ENCODE assay signal across 21 mouse cellular contexts in the genomic region with DNA sequence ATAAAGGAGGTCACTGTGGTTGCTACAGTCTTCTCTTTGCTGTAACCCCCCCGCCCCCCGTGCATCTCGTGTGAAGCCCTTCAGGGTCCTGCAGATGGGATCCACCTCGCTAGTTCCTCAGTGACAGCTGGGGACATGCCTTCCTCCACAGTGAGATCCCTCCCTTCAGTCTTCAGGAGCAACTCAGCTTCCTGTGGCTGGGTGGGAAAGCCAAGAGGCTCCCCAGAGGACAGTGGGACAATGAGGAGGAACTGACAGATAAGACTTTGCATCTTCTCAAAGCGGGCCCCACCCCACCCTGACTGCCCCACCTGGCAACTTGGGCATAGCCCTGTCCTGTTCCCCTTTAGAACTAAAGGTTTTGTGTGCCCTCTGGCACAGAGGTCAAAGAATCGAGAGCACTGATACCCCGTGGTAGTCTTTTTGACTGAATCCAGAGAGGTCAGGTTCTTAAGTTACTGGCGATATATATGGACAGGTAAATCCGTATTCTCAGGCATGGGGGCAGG. TPM values are rescaled to one million over a fixed set of nuclear protein-coding genes. Genes with fewer than 3 reads are reported as not detected.
DNase-seq lines count a peak whose midpoint lies in the region; ATAC-seq and TF ChIP-seq lines count a peak whose summit lies in the region.
"Had no signal": no experiment of that assay in that cellular context is flagged by ENCODE, and none has a peak within 500 bp of the region (broad histone marks: within the 10 kb centered on the region; RNA-seq: fewer than 3 reads in every experiment).

No protein-coding gene starts in this region.

- whole genome bisulfite sequencing in kidney, adult 2 months: 57% methylated on average over 9 of the region's 9 CpGs
- WGBS in spleen, adult 2 months: 42% methylated on average over 9 of the region's 9 CpGs
- WGBS in stomach, postnatal 0 days: 65% methylated on average over 9 of the region's 9 CpGs

- ATAC-seq in stomach, postnatal 0 days (ENCODE audit: low FRiP score, low TSS enrichment): no peak
- ATAC-seq: hindbrain, postnatal 0 days had no signal

- H3K4me1 ChIP-seq in kidney, adult 2 months (ENCODE audit: control insufficient read depth, insufficient read depth, low read length): no peaks in the 10 kb centered on the region; the same call in 1 of the 2 replicates
- peaks cover 68% of the 10 kb centered on the region for H3K4me1 ChIP-seq in spleen, adult 2 months (ENCODE audit: control insufficient read depth, insufficient read depth, insufficient read length)
- H3K4me1 ChIP-seq in stomach, postnatal 0 days (replicated peaks; ENCODE audit: control insufficient read depth, insufficient read depth): no peaks in the 10 kb centered on the region

- H3K4me2 ChIP-seq in stomach, postnatal 0 days (replicated peaks; ENCODE audit: low read depth): no peak overlapping the region
- H3K4me2 ChIP-seq: embryonic facial prominence, embryonic 12.5 days; forebrain, embryonic 12.5 days; hindbrain, embryonic 13.5 days had no signal

- H3K4me3 ChIP-seq in gastrocnemius, adult 2 months: 0 out of 2 replicates have a peak overlapping the region, but pooled peaks have one; percentile 13
- H3K4me3 ChIP-seq in kidney, adult 2 months (ENCODE audit: insufficient read depth, low read depth, low read length): no peak overlapping the region
- no peak overlapping the region for H3K4me3 ChIP-seq in spleen, adult 2 months (ENCODE audit: extremely low read depth, insufficient read depth, insufficient read length)
- H3K4me3 ChIP-seq in stomach, postnatal 0 days (ENCODE audit: low read depth, low read length): no peak overlapping the region
- H3K4me3 ChIP-seq: embryonic facial prominence, embryonic 12.5 days; forebrain, embryonic 12.5 days; hindbrain, embryonic 13.5 days had no signal

- no peaks in the 10 kb centered on the region for H3K27me3 ChIP-seq in kidney, adult 2 months (replicated peaks; ENCODE audit: control insufficient read depth, insufficient read depth, low read length)
- no peaks in the 10 kb centered on the region for H3K27me3 ChIP-seq in spleen, adult 2 months (ENCODE audit: control insufficient read depth, insufficient read depth, low read length)
- H3K27me3 ChIP-seq in stomach, postnatal 0 days (ENCODE audit: control insufficient read depth, insufficient read depth, low read length): no peaks in the 10 kb centered on the region

- no peaks in the 10 kb centered on the region for H3K36me3 ChIP-seq in kidney, adult 2 months (ENCODE audit: control insufficient read depth, insufficient read depth, low read length)
- H3K36me3 ChIP-seq in spleen, adult 2 months (ENCODE audit: control insufficient read depth, insufficient read depth, low read length): no peaks in the 10 kb centered on the region
- H3K36me3 ChIP-seq in stomach, postnatal 0 days (ENCODE audit: control insufficient read depth, insufficient read depth, low read length): no peaks in the 10 kb centered on the region
- H3K36me3 ChIP-seq: embryonic facial prominence, embryonic 12.5 days; forebrain, embryonic 12.5 days; hindbrain, embryonic 13.5 days had no signal

- H3K27ac ChIP-seq in gastrocnemius, adult 2 months: peak overlapping the region; percentile 85
- 0 out of 2 replicates have a peak overlapping the region, but pooled peaks have one; percentile 5 for H3K27ac ChIP-seq in kidney, adult 2 months (ENCODE audit: insufficient read depth, low read depth, low read length)
- H3K27ac ChIP-seq in spleen, adult 2 months (ENCODE audit: insufficient read depth, low read length): 0 out of 2 replicates have a peak overlapping the region, but pooled peaks have one; percentile 4
- H3K27ac ChIP-seq in stomach, postnatal 0 days (replicated peaks): 0 out of 2 replicates have a peak overlapping the region, but pooled peaks have one; percentile 24
- H3K27ac ChIP-seq: embryonic facial prominence, embryonic 12.5 days; forebrain, embryonic 12.5 days; hindbrain, embryonic 13.5 days; hindbrain, postnatal 0 days had no signal

- TF ChIP-seq CTCF in gastrocnemius, adult 2 months (IDR thresholded peaks at IDR 0.05): no peak
- no peak for TF ChIP-seq CTCF in kidney, adult 2 months (conservative IDR thresholded peaks at IDR 0.05; ENCODE audit: insufficient read depth, insufficient read length, low read depth, low read length)
- no peak for TF ChIP-seq CTCF in spleen, adult 2 months (IDR thresholded peaks at IDR 0.05; ENCODE audit: extremely low read depth, insufficient read depth, insufficient read length, insufficient replicate concordance)
- no peak for TF ChIP-seq CTCF in stomach, postnatal 0 days (IDR thresholded peaks at IDR 0.05; ENCODE audit: low read depth)

- intact Hi-C loops in gastrocnemius, adult 2 months (cut with DNase I): no loop called here
- intact Hi-C loops in gastrocnemius, postnatal 14 days (cut with DNase I; ENCODE audit: low total_unique reads): no loop called here

- no peak for DNase-seq in gastrocnemius, adult 2 months
- DNase-seq in gastrocnemius, postnatal 14 days: no peak
- peak; percentile 39 for DNase-seq in kidney, adult 2 months
- no peak for DNase-seq in kidney, postnatal 14 days
- DNase-seq in spleen, adult 2 months (ENCODE audit: low read depth in 1 of 2, low spot score in 2 of 2): no peak
- DNase-seq in spleen, adult 12 weeks (ENCODE audit: low spot score): no peak
- no peak for DNase-seq in stomach, postnatal 0 days (ENCODE audit: low spot score)
- no peak for DNase-seq in ovary, postnatal 36 days (ENCODE audit: low spot score)
- DNase-seq: cerebellum, adult 8-10 months; cerebellum, postnatal 25 days; gastrocnemius, postnatal 36 days had no signal

- no peak for TF ChIP-seq POLR2A in kidney, adult 2 months (IDR thresholded peaks at IDR 0.05; ENCODE audit: low read depth, low read length)
- TF ChIP-seq POLR2A in spleen, adult 2 months (IDR thresholded peaks at IDR 0.05; ENCODE audit: low read depth, low read length): no peak

- no peak for TF ChIP-seq EP300 in stomach, postnatal 0 days (optimal IDR thresholded peaks at IDR 0.05)

- no peak overlapping the region for H3K9ac ChIP-seq in stomach, postnatal 0 days (ENCODE audit: low read length)
- H3K9ac ChIP-seq: embryonic facial prominence, embryonic 12.5 days; forebrain, embryonic 12.5 days; hindbrain, embryonic 13.5 days had no signal

- no peaks in the 10 kb centered on the region for H3K9me3 ChIP-seq in stomach, postnatal 0 days (ENCODE audit: control insufficient read depth, low read length)
- H3K9me3 ChIP-seq: embryonic facial prominence, embryonic 12.5 days; forebrain, embryonic 12.5 days; hindbrain, embryonic 13.5 days had no signal

RNA-seq across cellular contexts. Expression of a gene that starts 37.9 kb away (rescaled TPM):
- total RNA-seq in gastrocnemius, adult 2 months (2021): 10 to 100 TPM; 21.2 to 28.5 TPM
- total RNA-seq in gastrocnemius, postnatal 14 days (2021): 10 to 100 TPM; 35.1 to 37.3 TPM
- 26.9 and 28.6 TPM in 2 replicates for polyA plus RNA-seq in kidney, adult 2 months (2012; rRNA removed)
- 42.6 and 48.4 TPM in 2 replicates for polyA plus RNA-seq in spleen, adult 2 months (2012; rRNA removed)
- polyA plus RNA-seq in stomach, postnatal 0 days (2015; fragmentation: Nextera tagmentation; extraction: Ambion mirVana): 9.2 and 9.5 TPM in 2 replicates

RNA-seq across cellular contexts. Expression of a gene that starts 48.7 kb away (rescaled TPM):
- total RNA-seq in gastrocnemius, adult 2 months (2021): not detected
- 1 to 10 TPM; 2.3 to 6.4 TPM for total RNA-seq in gastrocnemius, postnatal 14 days (2021)
- polyA plus RNA-seq in kidney, adult 2 months (2012; rRNA removed): not detected in 2 replicates
- 1.1 TPM in 1 of 2 replicates, not detected in the other for polyA plus RNA-seq in spleen, adult 2 months (2012; rRNA removed)
- 0.24 TPM in 1 of 2 replicates, not detected in the other for polyA plus RNA-seq in stomach, postnatal 0 days (2015; fragmentation: Nextera tagmentation; extraction: Ambion mirVana)
- total RNA-seq: adrenal gland, postnatal 14 days; ES-E14; gastrocnemius, adult 18-20 months; heart, postnatal 14 days; hindbrain, postnatal 0 days had no signal
- polyA plus RNA-seq: embryonic facial prominence, embryonic 12.5 days; forebrain, embryonic 12.5 days; forebrain, embryonic 16.5 days; heart, embryonic 14.5 days; hindbrain, embryonic 13.5 days; hindbrain, postnatal 0 days had no signal

Comparison
In these comparisons a context has a peak if more than half of its experiments do, and no peak if none do; other contexts are left out.
1. H3K27ac ChIP-seq: peak in every context shown above with its lines; median percentile 85 in gastrocnemius, adult 2 months; 24 in stomach, postnatal 0 days; 5 in kidney, adult 2 months; 4 in spleen, adult 2 months.